Mouse (Mus musculus) stomach, embryonic 15.5 days (tissue): ENCODE results near the gene Fam227a. TPM values are rescaled to one million over a fixed set of nuclear protein-coding genes. Genes with fewer than 3 reads are reported as not detected.

ENCODE experiments used
- ATAC-seq: fragments of 200-750 bp; cut with Nextera tagmentation; 2 replicates; pipeline ENCODE4 v1.8.0; 2017; ENCODE audit warnings: low read depth, moderate number of reproducible peaks, moderate TSS enrichment; ENCODE audit not compliant: insufficient read depth, low FRiP score
- H3K27ac ChIP-seq: fragments of 300-500 bp; sonication (generic); 2 replicates; pipeline ENCODE4 v1.5.1; 2015; ENCODE audit warnings: mild to moderate bottlenecking, inconsistent platforms
- H3K27me3 ChIP-seq: fragments of 300-500 bp; sonication (generic); replicated peaks from 2 replicates; pipeline ENCODE4 v1.6.1; 2015; ENCODE audit warnings: inconsistent platforms
- H3K36me3 ChIP-seq: fragments of 300-500 bp; sonication (generic); 2 replicates; pipeline ENCODE4 v1.6.1; 2015; ENCODE audit warnings: inconsistent platforms
- H3K4me1 ChIP-seq: fragments of 300-500 bp; sonication (generic); 2 replicates; pipeline ENCODE4 v1.6.1; 2015; ENCODE audit warnings: inconsistent platforms
- H3K4me2 ChIP-seq: fragments of 300-500 bp; sonication (generic); 2 replicates; pipeline ENCODE4 v1.6.1; 2015; ENCODE audit warnings: mild to moderate bottlenecking, inconsistent platforms
- H3K4me3 ChIP-seq: fragments of 300-500 bp; sonication (generic); replicated peaks from 2 replicates; pipeline ENCODE4 v1.5.1; 2015; ENCODE audit warnings: inconsistent platforms
- H3K9ac ChIP-seq: fragments of 300-500 bp; sonication (generic); 2 replicates; pipeline ENCODE4 v1.6.1; 2015; ENCODE audit warnings: inconsistent platforms
- H3K9me3 ChIP-seq: fragments of 300-500 bp; sonication (generic); 2 replicates; pipeline ENCODE4 v1.6.1; 2016; ENCODE audit warnings: inconsistent platforms
- WGBS: fragments of 180-500 bp; shearing (Covaris S2); methylation state at CpG from one replicate; pipeline ENCODE4 v1.1.7; 2015; 5-methylcytosine and 5-hydroxymethylcytosine counted together
- polyA plus RNA-seq: library from polyadenylated mRNA; unstranded; fragments of >200 nt; fragmentation: Nextera tagmentation; extraction: Ambion mirVana; gene quantifications from 2 replicates; pipeline ENCODE4 v1.2.1, GENCODE M21; 2015

The Fam227a gene
- polyA plus RNA-seq, 1 experiment from 2014 or later = 1.4 TPM

DNA sequence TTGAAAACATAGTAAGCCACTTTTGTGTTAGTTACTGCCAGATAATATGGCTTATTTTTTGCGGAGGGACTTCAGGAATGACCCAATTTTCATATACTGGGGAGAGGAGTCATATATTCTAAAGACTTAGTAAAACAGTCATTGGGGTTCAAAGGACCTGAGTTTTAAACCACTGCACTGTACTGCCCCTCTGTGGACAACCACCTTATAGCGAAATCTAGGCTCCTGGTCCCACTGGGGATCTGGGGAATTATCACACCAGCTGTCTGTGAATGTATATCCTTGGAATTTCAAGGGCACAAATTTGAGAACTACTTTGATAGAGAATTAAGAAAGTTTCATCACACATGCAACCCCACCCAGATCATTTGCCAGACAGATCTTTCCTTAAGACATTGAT lies 51.0 kb downstream of the Fam227a start:
- no peak for ATAC-seq
- H3K36me3 ChIP-seq = no peaks in the 10 kb centered on the region
- no peak overlapping the region for H3K27ac ChIP-seq
- no peaks in the 10 kb centered on the region for H3K27me3 ChIP-seq
- no peak overlapping the region for H3K4me3 ChIP-seq
- H3K9ac ChIP-seq = no peak overlapping the region
- H3K4me1 ChIP-seq = peaks cover 7% of the 10 kb centered on the region; the same call in 1 of the 2 replicates
- H3K9me3 ChIP-seq = no peaks in the 10 kb centered on the region
- H3K4me2 ChIP-seq = no peak overlapping the region
- 53% methylated on average over 2 of the region's 2 CpGs for WGBS

GRCm38 (mm10) chr15:79606161-79606560 lies 52.6 kb downstream of the Fam227a start:
- Histone ChIP-seq H3K27me3 (no peaks in the 10 kb centered on the region), H3K36me3 (no peaks in the 10 kb centered on the region), H3K4me2 (no peak overlapping the region), H3K27ac (no peak overlapping the region), H3K9ac (no peak overlapping the region), H3K4me3 (no peak overlapping the region), H3K4me1 (peaks cover 7% of the 10 kb centered on the region; the same call in 1 of the 2 replicates), H3K9me3 (no peaks in the 10 kb centered on the region)
- ATAC-seq = no peak
- whole genome bisulfite sequencing = 83% methylated on average over 12 of the region's 12 CpGs

DNA sequence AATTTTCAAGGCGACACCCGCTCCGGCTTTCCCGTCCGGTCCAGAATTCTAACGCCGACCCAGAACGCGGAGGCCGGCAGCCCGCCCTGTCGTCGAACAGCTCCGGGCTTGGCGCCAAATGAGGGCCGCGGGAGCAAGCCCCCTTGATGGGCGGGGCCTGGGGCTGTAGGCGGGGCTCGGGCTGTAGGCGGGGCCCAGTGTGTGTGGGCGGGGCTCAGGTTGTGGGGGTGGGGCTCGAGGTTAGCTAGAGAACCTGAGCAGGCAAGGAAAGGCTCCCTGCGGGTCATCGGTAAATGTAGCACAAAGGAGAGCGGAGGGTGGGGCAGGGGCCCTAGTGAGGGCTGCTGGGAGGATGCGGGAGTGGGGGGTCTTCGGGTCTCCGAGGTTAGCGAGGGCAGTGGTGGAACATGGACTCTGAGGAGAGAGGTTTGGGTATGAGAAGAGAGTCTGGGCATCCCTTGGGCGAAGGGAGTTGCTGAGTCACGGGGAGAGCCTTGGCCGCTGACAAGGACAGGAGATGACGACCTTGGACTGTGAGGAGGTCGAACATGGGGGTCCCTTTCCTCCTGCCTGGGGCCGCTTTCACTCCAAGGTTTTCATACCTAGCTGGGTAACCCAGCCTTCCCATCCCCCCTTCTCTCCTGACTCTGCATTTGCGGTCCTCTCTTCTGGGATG lies 53.6 kb downstream of the Fam227a start, which contains the start of gene Dmc1:
Gene Dmc1, minus strand, starts transcription at position 120 of the 676 bp plus-strand sequence.
- Histone ChIP-seq H3K9me3 (no peaks in the 10 kb centered on the region), H3K9ac (peak within 1 kb of the TSS; percentile 29; the same call in 1 of the 2 replicates), H3K4me1 (peaks cover 7% of the 10 kb centered on the region; the same call in 1 of the 2 replicates), H3K4me3 (peak within 1 kb of the TSS; percentile 39), H3K27me3 (no peaks in the 10 kb centered on the region), H3K4me2 (peak within 1 kb of the TSS; percentile 56), H3K36me3 (no peaks in the 10 kb centered on the region), H3K27ac (no peak within 1 kb of the TSS)
- ATAC-seq = no peak
- WGBS = 12% methylated on average over 37 of the region's 37 CpGs

DNA sequence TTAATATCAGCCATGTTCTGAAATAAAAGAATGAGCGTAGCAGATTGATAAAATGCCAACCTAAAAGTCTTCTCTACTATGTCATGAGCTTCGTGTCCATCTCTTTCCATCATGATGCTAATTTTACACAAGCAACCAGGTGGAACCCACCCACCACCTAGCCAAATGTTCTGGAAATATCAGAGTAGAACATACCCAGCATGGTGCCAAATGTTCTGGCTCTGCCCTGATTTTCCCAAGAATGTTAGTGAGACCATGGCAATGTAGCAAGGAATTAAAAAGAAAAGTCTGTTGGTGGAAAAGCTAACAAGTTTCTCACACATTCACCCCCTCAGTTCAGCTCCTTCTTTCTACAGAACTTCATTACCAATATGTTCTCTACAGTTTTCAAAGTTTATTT lies 58.6 kb downstream of the Fam227a start:
- Histone ChIP-seq H3K9ac (no peak overlapping the region), H3K27ac (no peak overlapping the region), H3K4me3 (no peak overlapping the region), H3K27me3 (no peaks in the 10 kb centered on the region), H3K4me2 (no peak overlapping the region), H3K4me1 (peaks cover 7% of the 10 kb centered on the region; the same call in 1 of the 2 replicates), H3K36me3 (no peaks in the 10 kb centered on the region), H3K9me3 (no peaks in the 10 kb centered on the region)
- 85% methylated on average over 2 of the region's 2 CpGs for WGBS
- ATAC-seq = no peak

- Histone ChIP-seq H3K4me1 (no peaks in the 10 kb centered on the region), H3K27ac (no peak overlapping the region), H3K36me3 (no peaks in the 10 kb centered on the region), H3K4me2 (no peak overlapping the region), H3K9me3 (no peaks in the 10 kb centered on the region), H3K27me3 (no peaks in the 10 kb centered on the region), H3K4me3 (no peak overlapping the region), H3K9ac (no peak overlapping the region)
- WGBS = 84% methylated on average over 1 of the region's 1 CpGs
- ATAC-seq = no peak
These were observed 60.0 kb downstream of the Fam227a start for GRCm38 (mm10) chr15:79598715-79599114.

GRCm38 (mm10) chr15:79581581-79581980 lies 77.2 kb downstream of the Fam227a start:
- Histone ChIP-seq H3K4me1 (no peaks in the 10 kb centered on the region), H3K9ac (no peak overlapping the region), H3K27ac (no peak overlapping the region), H3K4me2 (no peak overlapping the region), H3K9me3 (no peaks in the 10 kb centered on the region), H3K27me3 (no peaks in the 10 kb centered on the region), H3K36me3 (no peaks in the 10 kb centered on the region), H3K4me3 (no peak overlapping the region)
- WGBS = 67% methylated on average over 1 of the region's 1 CpGs
- ATAC-seq = no peak

DNA sequence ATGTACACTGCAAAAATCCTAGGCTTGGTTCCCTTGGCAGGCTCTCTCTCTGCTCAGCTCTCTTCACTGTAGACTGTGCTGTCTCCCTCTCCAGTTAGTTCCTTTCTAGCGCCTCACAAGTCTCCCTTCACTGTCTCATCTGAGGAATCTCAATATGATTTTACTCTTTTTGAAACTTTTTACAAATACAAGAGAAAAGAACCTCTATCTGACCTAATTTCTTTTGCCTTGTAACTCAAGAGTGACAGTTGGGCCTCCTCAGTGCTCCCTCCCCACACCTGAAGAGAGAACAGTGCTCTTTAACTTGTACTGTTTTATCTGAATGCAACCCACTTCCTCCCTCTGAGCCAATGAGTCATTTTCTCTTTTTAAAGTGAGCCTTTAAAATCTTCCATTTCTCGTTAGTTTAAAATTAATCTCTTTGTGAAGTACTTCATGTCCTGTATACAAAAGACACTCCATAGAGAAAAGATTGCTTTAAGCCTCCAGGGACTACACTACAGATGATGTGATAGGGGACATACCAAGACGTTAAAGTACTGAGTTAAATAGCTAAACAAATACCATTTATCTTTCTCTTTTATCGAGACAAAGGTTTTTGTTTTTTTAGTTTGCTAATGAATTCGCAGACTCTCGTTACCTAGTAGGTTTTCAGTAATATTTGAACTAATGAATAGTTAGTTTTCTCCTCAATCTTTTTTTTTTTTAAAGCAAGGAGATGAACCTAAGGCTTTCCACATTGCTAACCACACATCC lies 80.9 kb downstream of the Fam227a start:
- ATAC-seq = no peak
- H3K4me2 ChIP-seq = no peak overlapping the region
- H3K4me3 ChIP-seq = no peak overlapping the region
- 59% methylated on average over 6 of the region's 6 CpGs for WGBS
- no peaks in the 10 kb centered on the region for H3K27me3 ChIP-seq
- no peak overlapping the region for H3K27ac ChIP-seq
- H3K36me3 ChIP-seq = no peaks in the 10 kb centered on the region
- no peak overlapping the region for H3K9ac ChIP-seq
- no peaks in the 10 kb centered on the region for H3K9me3 ChIP-seq
- H3K4me1 ChIP-seq = no peaks in the 10 kb centered on the region

GRCm38 (mm10) chr15:79576947-79577346 lies 81.8 kb downstream of the Fam227a start:
- Histone ChIP-seq H3K27ac (no peak overlapping the region), H3K27me3 (no peaks in the 10 kb centered on the region), H3K9me3 (no peaks in the 10 kb centered on the region), H3K4me2 (no peak overlapping the region), H3K36me3 (no peaks in the 10 kb centered on the region), H3K9ac (no peak overlapping the region), H3K4me1 (no peaks in the 10 kb centered on the region), H3K4me3 (no peak overlapping the region)
- ATAC-seq = no peak
- WGBS = 89% methylated on average over 2 of the region's 2 CpGs

DNA sequence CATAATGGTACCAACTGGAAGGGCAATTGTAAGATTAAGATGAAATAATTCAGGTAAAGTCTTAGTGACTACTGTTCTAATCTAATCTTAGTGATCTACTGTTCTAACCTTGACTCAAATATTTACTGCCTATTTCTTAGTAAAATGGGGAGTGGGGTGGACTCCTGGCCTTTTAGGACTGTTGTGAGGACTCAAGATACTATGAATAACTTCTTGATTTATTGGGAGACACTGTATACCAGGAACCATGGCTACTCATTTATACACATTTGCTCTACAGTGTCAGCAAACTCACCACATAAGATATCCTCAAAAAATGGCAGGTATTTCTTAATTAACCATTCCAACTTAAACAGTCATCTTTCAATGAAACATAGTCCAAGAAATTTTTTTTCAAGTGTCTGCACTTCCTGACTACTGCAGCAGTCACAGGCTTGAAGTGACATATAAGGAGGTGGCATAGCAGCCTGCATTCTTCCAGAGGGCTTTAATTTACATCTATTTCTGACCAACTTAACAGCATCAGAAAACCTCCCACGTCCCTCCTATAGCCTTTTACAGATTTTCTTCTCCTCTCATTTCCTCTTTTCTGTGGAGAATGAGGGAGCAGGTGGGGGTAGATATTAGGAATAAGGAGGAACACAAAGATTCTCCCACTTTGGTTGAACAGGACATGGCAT lies 83.1 kb downstream of the Fam227a start:
- H3K9me3 ChIP-seq = no peaks in the 10 kb centered on the region
- ATAC-seq = no peak

GRCm38 (mm10) chr15:79562417-79562816 lies 96.3 kb downstream of the Fam227a start:
- H3K36me3 ChIP-seq = no peaks in the 10 kb centered on the region
- H3K9me3 ChIP-seq = no peaks in the 10 kb centered on the region
- H3K27ac ChIP-seq = peak overlapping the region; percentile 16; the same call in 1 of the 2 replicates
- ATAC-seq = no peak
- H3K4me3 ChIP-seq = no peak overlapping the region
- no peaks in the 10 kb centered on the region for H3K27me3 ChIP-seq
- no peak overlapping the region for H3K4me2 ChIP-seq
- 61% methylated on average over 9 of the region's 9 CpGs for WGBS
- H3K4me1 ChIP-seq = no peaks in the 10 kb centered on the region
- no peak overlapping the region for H3K9ac ChIP-seq

More for the DNA sequence above, 83.1 kb downstream of the Fam227a start:
- Histone ChIP-seq H3K4me3 (no peak overlapping the region), H3K4me1 (no peaks in the 10 kb centered on the region), H3K4me2 (no peak overlapping the region), H3K27me3 (no peaks in the 10 kb centered on the region), H3K36me3 (no peaks in the 10 kb centered on the region), H3K9ac (no peak overlapping the region), H3K27ac (no peak overlapping the region)
- WGBS = 68% methylated on average over 1 of the region's 1 CpGs

- ATAC-seq = no peak
- no peak overlapping the region for H3K9ac ChIP-seq
- H3K36me3 ChIP-seq = no peaks in the 10 kb centered on the region
- H3K4me1 ChIP-seq = no peaks in the 10 kb centered on the region
- no peak overlapping the region for H3K4me2 ChIP-seq
- no peak overlapping the region for H3K27ac ChIP-seq
- no peak overlapping the region for H3K4me3 ChIP-seq
- H3K9me3 ChIP-seq = no peaks in the 10 kb centered on the region
- 40% methylated on average over 3 of the region's 3 CpGs for WGBS
- H3K27me3 ChIP-seq = no peaks in the 10 kb centered on the region
These were observed 99.1 kb downstream of the Fam227a start for GRCm38 (mm10) chr15:79559649-79560048.
